Mouse (Mus musculus): ENCODE measurements around the gene Nme2. TPM values are rescaled to one million over a fixed set of nuclear protein-coding genes. Genes with fewer than 3 reads are reported as not detected.
"Not testable (repeated sequence)": the region's sequence is repeated elsewhere in the genome, so short reads cannot be mapped to it uniquely, and the experiment has no call there.

The Nme2 gene
- polyA plus RNA-seq, 1 experiment from 2014 or later: 151 TPM

DNA sequence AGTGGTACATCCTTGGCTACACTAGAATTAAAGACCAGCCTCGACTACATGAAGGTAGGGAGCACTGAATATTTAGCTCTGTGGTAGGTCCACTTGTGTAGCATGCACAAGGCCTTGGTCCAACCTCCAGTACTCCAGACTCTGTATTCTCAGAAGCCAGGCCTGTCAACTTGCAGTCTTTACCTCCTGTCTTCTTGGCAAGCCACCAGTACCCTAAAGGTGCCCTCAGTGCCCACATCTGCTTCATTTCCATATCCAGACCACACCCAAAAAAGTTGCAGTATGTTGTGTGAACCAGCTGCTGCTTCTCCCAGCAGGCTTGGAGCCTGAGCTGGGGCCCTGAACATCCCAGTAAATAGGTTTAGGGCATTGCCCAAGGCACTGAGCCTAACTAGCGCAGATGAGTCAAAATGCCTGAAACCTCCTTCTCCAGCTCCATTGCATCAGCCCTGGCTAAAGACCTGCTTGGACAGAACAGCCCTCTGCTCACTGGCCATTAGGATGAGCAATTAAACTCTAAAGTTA, 1.0 kb upstream of the Nme2 start:
- no peak overlapping the region for H3K27ac ChIP-seq
- H3K36me3 ChIP-seq: peaks cover 74% of the 10 kb centered on the region
- H3K27me3 ChIP-seq (ENCODE audit: low read depth, poor library complexity, severe bottlenecking): no peaks in the 10 kb centered on the region
- H3K9me3 ChIP-seq (replicated peaks): no peaks in the 10 kb centered on the region
- DNase-seq (ENCODE audit: low spot score): no peak
- WGBS: 91% methylated on average over 2 of the region's 2 CpGs
- no peak overlapping the region for H3K4me3 ChIP-seq
- H3K4me1 ChIP-seq: peaks cover 46% of the 10 kb centered on the region

DNA sequence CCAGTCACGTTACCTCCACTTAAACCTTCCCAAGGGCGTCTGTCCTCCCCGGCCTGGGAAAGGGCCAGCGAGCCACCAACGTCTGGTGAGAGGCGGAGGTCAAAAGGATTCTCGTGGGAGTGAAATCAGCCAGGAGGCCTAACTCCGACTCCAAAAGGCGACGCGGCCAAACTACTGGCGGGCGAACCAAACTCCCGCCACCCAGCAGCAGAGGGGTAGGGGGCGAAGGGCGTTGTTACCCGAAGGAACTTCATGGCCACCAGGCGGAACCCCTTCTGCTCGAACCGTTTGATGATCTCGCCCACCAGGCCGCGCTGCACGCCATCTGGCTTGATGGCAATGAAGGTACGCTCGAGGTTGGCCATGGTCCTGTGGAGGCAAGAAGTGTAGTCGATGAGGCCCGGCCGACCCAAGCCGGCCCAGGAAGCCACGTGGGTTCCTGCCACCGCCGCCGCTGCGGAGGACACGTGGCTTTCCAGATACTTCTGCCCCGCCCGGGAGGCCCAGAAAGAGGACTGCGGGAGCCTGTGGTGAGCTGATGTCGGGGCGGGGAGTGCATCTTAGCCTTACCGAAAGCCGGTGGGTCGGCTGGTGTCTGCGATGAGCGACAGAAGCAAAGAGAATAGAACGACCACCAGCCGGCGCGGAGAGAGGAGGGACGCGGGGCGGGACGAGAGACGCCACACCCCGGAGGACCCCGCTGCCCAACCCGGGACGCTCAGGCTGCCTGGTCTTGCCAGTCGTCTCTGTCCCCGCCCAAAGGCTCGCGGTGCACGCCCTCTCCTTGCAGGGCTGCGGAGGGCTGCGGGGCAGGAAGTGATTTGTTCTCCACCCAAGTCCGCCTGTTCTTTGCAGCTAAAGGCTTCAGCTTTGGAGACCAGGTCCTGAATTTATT, 556 bp downstream of the Nme2 start:
- Histone ChIP-seq H3K36me3 (peaks cover 74% of the 10 kb centered on the region), H3K4me3 (peak overlapping the region; percentile 85)
- under 1% methylated on average over 67 of the region's 67 CpGs for WGBS

DNA sequence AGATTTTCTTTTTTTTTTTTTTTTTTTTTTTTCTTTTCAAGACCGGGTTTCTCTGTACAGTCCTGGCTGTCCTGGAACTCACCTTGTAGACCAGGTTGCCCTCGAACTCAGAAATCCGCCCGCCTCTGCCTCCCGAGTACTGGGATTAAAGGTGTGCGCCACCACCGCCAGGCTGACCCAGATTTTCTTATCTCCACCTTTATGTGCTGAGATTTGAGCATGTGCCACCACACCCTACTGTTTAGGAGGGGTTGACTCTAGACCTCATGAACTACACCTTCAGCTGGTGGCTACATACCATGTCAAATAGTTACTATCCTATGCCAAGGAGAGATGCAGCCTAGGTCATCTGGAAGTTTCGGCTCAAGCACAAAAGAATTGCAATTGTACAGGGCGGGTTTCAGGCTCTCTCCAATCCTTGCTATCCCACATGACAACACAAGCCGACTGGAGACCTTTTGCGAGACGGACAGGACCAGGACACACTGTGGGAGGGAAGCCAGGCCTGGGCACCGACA, 1.3 kb downstream of the Nme2 start:
- no peak for DNase-seq (ENCODE audit: low spot score)
- no peaks in the 10 kb centered on the region for H3K27me3 ChIP-seq (ENCODE audit: low read depth, poor library complexity, severe bottlenecking)
- H3K4me3 ChIP-seq: peak overlapping the region; percentile 85
- 54% methylated on average over 13 of the region's 13 CpGs for WGBS
- H3K4me1 ChIP-seq: peaks cover 46% of the 10 kb centered on the region
- H3K27ac ChIP-seq: peak overlapping the region; percentile 93
- H3K9me3 ChIP-seq (replicated peaks): no peaks in the 10 kb centered on the region
- H3K36me3 ChIP-seq: peaks cover 74% of the 10 kb centered on the region

More for the DNA sequence above, 556 bp downstream of the Nme2 start:
- H3K27ac ChIP-seq: peak overlapping the region; percentile 93
- H3K9me3 ChIP-seq (replicated peaks): no peaks in the 10 kb centered on the region
- peak; percentile 95 for DNase-seq (ENCODE audit: low spot score)
- peaks cover 46% of the 10 kb centered on the region for H3K4me1 ChIP-seq
- H3K27me3 ChIP-seq (ENCODE audit: low read depth, poor library complexity, severe bottlenecking): no peaks in the 10 kb centered on the region

DNA sequence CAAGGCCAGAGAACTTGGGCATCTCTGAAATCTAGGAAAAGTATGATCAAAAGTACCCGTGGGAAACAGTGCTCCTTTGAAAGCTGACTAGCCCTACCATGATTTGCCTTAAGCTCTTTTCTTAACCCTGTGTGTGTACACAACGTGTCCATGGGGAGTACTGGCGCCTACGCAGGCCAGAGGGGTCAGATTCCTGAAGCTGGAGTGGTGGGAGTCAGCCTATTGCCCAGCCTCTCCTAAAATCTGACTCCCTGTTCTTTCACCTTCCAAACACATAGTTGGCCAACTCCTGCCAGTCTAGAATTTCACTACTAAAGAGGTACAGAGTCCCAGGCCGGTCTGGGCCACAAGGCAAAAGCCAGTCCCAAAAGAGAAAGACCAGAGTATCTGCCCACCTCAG, 3.7 kb downstream of the Nme2 start:
- Histone ChIP-seq H3K27me3 (ENCODE audit: low read depth, poor library complexity, severe bottlenecking) (no peaks in the 10 kb centered on the region), H3K4me3 (peak overlapping the region; percentile 8; the same call in 1 of the 2 replicates), H3K9me3 (replicated peaks) (no peaks in the 10 kb centered on the region), H3K4me1 (peaks cover 55% of the 10 kb centered on the region), H3K27ac (no peak overlapping the region), H3K36me3 (peaks cover 72% of the 10 kb centered on the region)
- DNase-seq (ENCODE audit: low spot score): no peak
- 87% methylated on average over 5 of the region's 5 CpGs for WGBS

DNA sequence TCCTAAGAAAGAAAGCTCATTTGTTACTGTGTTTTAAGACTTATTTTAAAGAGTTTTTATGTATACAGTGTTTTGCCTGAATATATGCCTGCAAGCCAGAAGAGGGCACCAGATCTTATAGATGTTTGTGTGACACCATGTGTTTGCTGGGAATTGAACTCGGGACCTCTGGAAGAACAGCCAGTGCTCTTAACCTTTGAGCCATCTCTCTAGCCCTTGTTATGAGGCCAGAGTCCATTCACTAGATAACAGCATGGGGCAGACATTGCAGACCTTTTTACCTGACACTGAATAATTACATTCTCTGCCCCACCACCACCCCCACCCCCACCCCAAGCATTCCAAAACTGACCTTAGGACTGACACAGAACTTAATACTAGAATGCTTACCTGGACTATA, 6.0 kb downstream of the Nme2 start:
- H3K4me3 ChIP-seq: no peak overlapping the region
- WGBS: 94% methylated on average over 1 of the region's 1 CpGs
- H3K27me3 ChIP-seq (ENCODE audit: low read depth, poor library complexity, severe bottlenecking): no peaks in the 10 kb centered on the region
- no peaks in the 10 kb centered on the region for H3K9me3 ChIP-seq (replicated peaks)
- peaks cover 66% of the 10 kb centered on the region for H3K36me3 ChIP-seq
- no peak for DNase-seq (ENCODE audit: low spot score)
- no peak overlapping the region for H3K27ac ChIP-seq
- peaks cover 49% of the 10 kb centered on the region for H3K4me1 ChIP-seq

DNA sequence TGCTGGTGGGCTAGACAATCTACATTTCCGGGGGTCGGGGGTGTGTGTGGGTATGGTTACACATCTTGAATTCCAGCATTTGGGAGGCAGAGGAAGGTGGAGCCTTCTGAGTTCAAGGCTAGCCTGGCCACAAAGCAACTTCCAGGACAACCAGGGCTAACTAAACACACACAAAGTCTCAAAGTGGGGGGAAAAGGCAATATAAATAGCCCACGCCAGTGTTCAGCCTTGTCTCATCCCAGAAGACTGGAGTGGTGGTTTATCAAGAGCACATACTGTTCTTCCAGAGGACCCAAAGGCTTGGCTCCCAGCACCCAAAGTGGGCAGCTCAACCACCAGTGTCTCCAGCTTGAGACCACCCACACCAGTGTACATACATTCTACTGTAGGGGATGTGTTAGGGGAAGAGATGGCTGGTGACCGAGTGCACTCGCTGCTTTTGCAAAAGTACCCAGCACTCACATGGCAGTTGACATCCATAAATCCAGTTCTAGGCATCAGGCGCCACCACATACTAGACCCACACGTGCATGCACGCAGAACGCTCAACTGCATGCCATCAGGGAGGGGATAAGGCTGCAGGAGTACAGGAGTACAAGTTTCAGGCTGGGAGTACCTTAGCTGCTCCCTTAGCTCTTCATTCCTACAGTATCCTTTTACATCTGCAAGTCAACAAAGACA, 7.0 kb downstream of the Nme2 start:
- Histone ChIP-seq H3K4me1 (peaks cover 51% of the 10 kb centered on the region), H3K27me3 (ENCODE audit: low read depth, poor library complexity, severe bottlenecking) (no peaks in the 10 kb centered on the region), H3K9me3 (replicated peaks) (no peaks in the 10 kb centered on the region), H3K27ac (no peak overlapping the region), H3K36me3 (peaks cover 64% of the 10 kb centered on the region), H3K4me3 (no peak overlapping the region)
- 92% methylated on average over 9 of the region's 9 CpGs for WGBS
- peak; percentile 26 for DNase-seq (ENCODE audit: low spot score)

DNA sequence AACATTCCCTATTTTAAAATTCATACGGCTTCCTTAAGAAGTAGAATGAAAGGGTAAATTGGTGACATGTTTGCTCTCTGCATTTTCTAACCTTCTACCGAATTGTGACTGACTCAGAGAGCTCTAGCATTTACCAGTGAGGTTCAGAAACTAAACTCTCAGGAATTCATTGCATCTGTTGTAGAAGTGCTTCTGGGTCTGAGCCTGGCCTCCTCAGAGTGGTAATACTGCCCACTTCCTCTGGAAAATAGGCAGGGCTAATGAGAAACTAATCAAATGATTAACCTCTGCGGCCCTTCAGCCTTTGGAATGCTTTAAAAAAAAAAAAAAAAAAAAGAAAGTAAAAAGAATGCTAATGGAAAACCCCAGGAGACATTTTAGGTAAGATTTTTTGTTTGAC, 11.1 kb downstream of the Nme2 start:
- WGBS: 49% methylated on average over 3 of the region's 3 CpGs
- H3K27me3 ChIP-seq (ENCODE audit: low read depth, poor library complexity, severe bottlenecking): no peaks in the 10 kb centered on the region
- H3K4me1 ChIP-seq: peaks cover 35% of the 10 kb centered on the region
- H3K36me3 ChIP-seq: peaks cover 58% of the 10 kb centered on the region
- no peak overlapping the region for H3K4me3 ChIP-seq
- H3K9me3 ChIP-seq (replicated peaks): no peaks in the 10 kb centered on the region
- no peak for DNase-seq (ENCODE audit: low spot score)
- no peak overlapping the region for H3K27ac ChIP-seq

DNA sequence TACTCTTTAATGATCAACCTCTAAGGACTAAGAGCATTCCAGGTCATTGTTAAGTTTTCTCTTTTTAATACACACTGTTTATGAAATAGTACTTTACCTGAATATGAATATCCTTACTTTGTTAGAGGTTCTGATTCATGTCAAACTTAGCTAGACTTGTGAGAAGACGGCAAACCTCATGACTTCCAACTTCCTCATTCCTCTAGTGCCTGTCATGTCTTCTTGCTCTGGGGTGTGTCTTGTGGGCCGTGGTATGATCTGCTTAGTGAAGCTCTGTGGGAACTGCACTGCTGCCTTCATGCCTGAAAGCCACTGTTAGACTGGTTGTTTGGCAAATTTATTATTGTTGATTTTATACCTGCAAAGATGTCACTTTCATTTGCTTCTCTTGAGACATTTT, 15.2 kb downstream of the Nme2 start:
- Histone ChIP-seq H3K4me1 (peaks cover 18% of the 10 kb centered on the region), H3K27me3 (ENCODE audit: low read depth, poor library complexity, severe bottlenecking) (no peaks in the 10 kb centered on the region), H3K27ac (no peak overlapping the region), H3K4me3 (no peak overlapping the region), H3K9me3 (replicated peaks) (no peaks in the 10 kb centered on the region), H3K36me3 (peaks cover 71% of the 10 kb centered on the region)
- WGBS: 93% methylated on average over 2 of the region's 2 CpGs
- no peak for DNase-seq (ENCODE audit: low spot score)

DNA sequence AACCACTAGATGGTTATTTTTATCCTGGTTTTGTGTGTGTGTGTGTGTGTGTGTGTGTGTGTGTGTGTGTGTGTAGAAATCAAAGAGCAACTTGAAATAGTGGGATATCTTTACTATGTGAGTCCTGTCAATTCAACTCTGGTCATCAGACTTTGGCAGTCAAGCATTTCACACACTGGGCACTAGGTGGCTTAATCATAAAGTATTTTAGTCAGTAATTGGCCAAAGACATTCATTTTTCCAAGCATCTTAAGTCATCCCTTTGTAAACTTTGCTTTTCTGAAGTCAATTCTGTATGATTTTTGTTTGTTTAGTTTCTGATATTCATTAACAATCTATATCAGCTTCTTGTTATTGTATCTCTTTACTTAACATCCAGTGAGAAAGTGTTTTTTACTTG, 27.0 kb downstream of the Nme2 start:
- no peaks in the 10 kb centered on the region for H3K9me3 ChIP-seq (replicated peaks)
- no peak overlapping the region for H3K4me3 ChIP-seq
- H3K4me1 ChIP-seq: no peaks in the 10 kb centered on the region
- H3K27ac ChIP-seq: no peak overlapping the region
- peaks cover 99% of the 10 kb centered on the region for H3K36me3 ChIP-seq
- H3K27me3 ChIP-seq (ENCODE audit: low read depth, poor library complexity, severe bottlenecking): no peaks in the 10 kb centered on the region
- DNase-seq (ENCODE audit: low spot score): no peak

DNA sequence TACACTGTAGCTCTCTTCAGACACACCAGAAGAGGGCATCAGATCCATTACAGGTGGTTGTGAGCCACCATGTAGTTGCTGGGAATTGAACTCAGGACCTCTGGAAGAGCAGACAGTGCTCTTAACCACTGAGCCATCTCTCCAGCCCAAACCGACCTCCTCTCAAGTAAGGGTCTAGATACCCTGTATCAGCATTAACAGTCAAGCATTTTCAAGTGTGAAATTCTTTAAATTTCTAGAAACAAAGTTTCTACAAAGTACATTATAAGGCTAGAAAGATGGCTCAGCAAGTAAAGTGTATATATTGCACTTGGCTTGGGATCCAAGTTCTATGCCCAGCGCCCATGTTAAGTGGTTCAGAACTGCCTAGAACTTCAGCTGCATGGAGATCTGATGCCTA, 41.0 kb downstream of the Nme2 start:
- H3K9me3 ChIP-seq (replicated peaks): not testable (repeated sequence)
- peaks cover 98% of the 10 kb centered on the region for H3K36me3 ChIP-seq
- 90% methylated on average over 2 of the region's 2 CpGs for WGBS

DNA sequence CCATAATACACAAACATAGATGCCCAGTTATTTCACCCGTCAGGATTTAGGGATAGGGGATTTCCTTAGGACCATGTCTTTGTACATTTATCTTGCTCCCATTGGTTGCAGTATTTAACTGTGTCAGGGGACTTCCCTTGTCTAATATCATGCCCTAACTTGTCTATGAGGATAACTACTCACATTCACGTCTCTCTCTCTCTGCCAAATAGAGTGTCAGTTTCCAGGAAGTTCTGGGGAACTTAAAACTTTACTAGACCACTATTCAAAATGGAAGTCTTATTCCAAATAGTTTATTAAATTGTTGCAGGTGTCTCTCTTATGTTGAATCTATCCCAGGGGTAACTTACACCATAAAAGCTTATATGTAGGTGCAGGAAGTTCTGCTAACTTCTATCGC, 44.5 kb downstream of the Nme2 start:
- no peak overlapping the region for H3K27ac ChIP-seq
- H3K27me3 ChIP-seq (ENCODE audit: low read depth, poor library complexity, severe bottlenecking): no peaks in the 10 kb centered on the region
- H3K36me3 ChIP-seq: peaks cover 100% of the 10 kb centered on the region
- DNase-seq (ENCODE audit: low spot score): no peak
- no peaks in the 10 kb centered on the region for H3K9me3 ChIP-seq (replicated peaks)
- WGBS: 93% methylated on average over 3 of the region's 3 CpGs
- no peaks in the 10 kb centered on the region for H3K4me1 ChIP-seq
- H3K4me3 ChIP-seq: no peak overlapping the region

More for the DNA sequence above, 41.0 kb downstream of the Nme2 start:
- not testable (repeated sequence) for H3K27me3 ChIP-seq (ENCODE audit: low read depth, poor library complexity, severe bottlenecking); H3K27ac ChIP-seq; H3K4me3 ChIP-seq; H3K4me1 ChIP-seq; DNase-seq (ENCODE audit: low spot score)

DNA sequence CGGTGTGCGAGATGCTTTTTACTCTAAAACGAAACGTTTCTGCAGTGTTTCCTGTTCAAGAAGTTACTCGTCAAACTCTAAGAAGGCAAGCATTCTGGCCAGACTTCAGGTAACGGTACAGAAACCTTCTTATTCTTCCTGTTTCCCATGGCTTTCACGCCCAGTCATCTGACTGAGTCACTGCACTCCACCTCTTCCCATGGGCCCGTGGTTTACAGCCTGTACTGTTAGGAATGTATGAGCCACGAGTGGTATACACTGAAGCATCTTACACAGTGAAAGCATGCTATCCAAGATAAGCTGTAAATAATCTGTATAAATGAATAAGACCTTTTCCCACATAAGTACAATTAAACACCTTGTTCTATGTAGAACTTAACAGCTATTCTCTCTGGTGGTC, 47.2 kb downstream of the Nme2 start:
- Histone ChIP-seq H3K27me3 (ENCODE audit: low read depth, poor library complexity, severe bottlenecking) (no peaks in the 10 kb centered on the region), H3K9me3 (replicated peaks) (no peaks in the 10 kb centered on the region), H3K36me3 (peaks cover 95% of the 10 kb centered on the region), H3K4me3 (no peak overlapping the region), H3K4me1 (no peaks in the 10 kb centered on the region), H3K27ac (no peak overlapping the region)
- WGBS: 93% methylated on average over 9 of the region's 9 CpGs
- DNase-seq (ENCODE audit: low spot score): no peak

DNA sequence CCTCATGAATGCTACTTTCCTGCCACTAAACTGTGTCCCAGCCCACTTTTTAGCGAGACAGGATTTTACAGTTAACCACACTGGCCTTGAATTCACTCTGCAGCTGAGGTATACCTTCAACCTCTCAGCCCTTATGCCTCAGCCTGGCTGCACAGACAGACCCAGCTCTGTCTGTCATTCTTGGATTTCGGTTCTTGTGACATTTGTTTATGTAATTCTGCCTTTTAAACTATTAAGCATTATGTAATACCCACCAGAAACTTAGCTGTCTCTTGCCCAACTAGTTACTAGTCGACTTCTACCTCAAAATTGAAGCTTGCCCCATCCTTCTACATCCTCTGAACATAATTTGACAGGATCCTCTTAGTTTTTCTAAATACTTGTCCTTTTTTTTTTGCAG, 48.2 kb downstream of the Nme2 start:
- no peaks in the 10 kb centered on the region for H3K27me3 ChIP-seq (ENCODE audit: low read depth, poor library complexity, severe bottlenecking)
- H3K27ac ChIP-seq: no peak overlapping the region
- H3K9me3 ChIP-seq (replicated peaks): no peaks in the 10 kb centered on the region
- H3K4me3 ChIP-seq: no peak overlapping the region
- H3K36me3 ChIP-seq: peaks cover 88% of the 10 kb centered on the region
- 94% methylated on average over 3 of the region's 3 CpGs for WGBS
- H3K4me1 ChIP-seq: no peaks in the 10 kb centered on the region
- DNase-seq (ENCODE audit: low spot score): no peak
